Mouse (Mus musculus) heart, adult 2 months (tissue): ENCODE results near the gene Lgals9. TPM values are rescaled to one million over a fixed set of nuclear protein-coding genes. Genes with fewer than 3 reads are reported as not detected.

ENCODE experiments used
- DNase-seq, 2 experiments: peaks; one replicate each; pipeline ENCODE4 v3.0.0; 2021
- H3K27ac ChIP-seq: fragments of 200-600 bp; 2 replicates; pipeline ENCODE4 v1.8.1; 2022
- H3K27me3 ChIP-seq: fragments of 200-500 bp; 2 replicates; pipeline ENCODE4 v1.6.1; 2012; ENCODE audit warnings: mild to moderate bottlenecking, low read length, inconsistent platforms, mixed read lengths; ENCODE audit not compliant: control insufficient read depth, insufficient read depth
- H3K36me3 ChIP-seq: fragments of 200-500 bp; 2 replicates; pipeline ENCODE4 v1.6.1; 2012; ENCODE audit warnings: low read length, inconsistent platforms; ENCODE audit not compliant: control insufficient read depth, insufficient read depth
- H3K4me1 ChIP-seq: fragments of 200-500 bp; 2 replicates; pipeline ENCODE4 v1.6.1; 2011; ENCODE audit warnings: low read length; ENCODE audit not compliant: control insufficient read depth, insufficient read depth
- H3K4me3 ChIP-seq: fragments of 200-600 bp; 2 replicates; pipeline ENCODE4 v1.8.1; 2022
- H3K79me2 ChIP-seq: fragments of 200-500 bp; replicated peaks from 2 replicates; pipeline ENCODE4 v1.6.1; 2012; ENCODE audit warnings: mild to moderate bottlenecking, inconsistent platforms, low read length, moderate library complexity, mixed read lengths; ENCODE audit not compliant: control insufficient read depth, insufficient read depth
- H3K9ac ChIP-seq: fragments of 200-500 bp; 2 replicates; pipeline ENCODE4 v1.6.1; 2012; ENCODE audit warnings: low read depth, mild to moderate bottlenecking, control low read depth, inconsistent platforms, low read length, mixed read lengths
- CTCF ChIP-seq: fragments of 200-600 bp; IDR thresholded peaks from 2 replicates; pipeline ENCODE4 v1.8.1; 2022; ENCODE audit warnings: antibody characterized with exemption, mild to moderate bottlenecking, moderate library complexity
- EP300 ChIP-seq: fragments of 200-500 bp; IDR thresholded peaks from 2 replicates; pipeline ENCODE4 v1.6.1; 2011; ENCODE audit warnings: low read depth, low read length, control low read depth; ENCODE audit not compliant: insufficient read depth
- POLR2A ChIP-seq: fragments of 200-500 bp; IDR thresholded peaks from 2 replicates; pipeline ENCODE4 v1.6.1; 2011; ENCODE audit warnings: mild to moderate bottlenecking, low read depth, low read length, control low read depth; ENCODE audit not compliant: insufficient read depth
- WGBS: fragments of 180-500 bp; shearing (Covaris S2); methylation state at CpG from one replicate; pipeline ENCODE4 v1.1.7; 2018; 5-methylcytosine and 5-hydroxymethylcytosine counted together
- intact Hi-C: fragments of 180-260 bp; cut with DNase I; formaldehyde crosslinking; loops from one replicate; pipeline ENCODE4 v1.15.1; 2025
- polyA plus RNA-seq: library from polyadenylated mRNA; depleted of rRNA; stranded (reverse); fragments of >200 nt; gene quantifications from 2 replicates; pipeline ENCODE4 v1.2.3, GENCODE M21; 2012
- total RNA-seq, 2 experiments: library from RNA; stranded (reverse); gene quantifications; 2 replicates each; pipeline ENCODE4 v1.2.3; 2021

Gene Lgals9
- total and polyA plus RNA-seq, 3 experiments: 20.7 to 49.5 (median 23.1) TPM

DNA sequence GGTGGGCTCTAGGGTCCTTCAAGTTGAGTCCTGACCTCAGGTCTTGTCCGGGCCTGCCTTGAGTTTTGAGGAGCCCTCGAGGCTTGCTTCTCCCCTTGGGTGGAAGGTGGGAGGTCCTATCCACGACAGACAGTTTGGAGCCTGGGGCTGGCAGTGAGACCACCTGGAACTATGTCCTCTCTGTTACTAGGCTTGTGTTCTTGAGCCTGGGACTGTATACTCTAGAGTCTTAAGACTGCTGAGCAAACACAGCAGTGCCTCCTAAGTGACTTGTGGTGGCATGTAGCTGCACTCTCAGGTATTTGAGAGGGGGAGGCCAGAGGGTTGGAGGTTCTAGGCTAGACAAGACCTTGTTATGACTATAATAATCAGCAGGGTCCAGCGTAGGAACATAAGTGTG lies 50.0 kb downstream of the Lgals9 start:
- no peak for TF ChIP-seq POLR2A
- TF ChIP-seq EP300: no peak
- TF ChIP-seq CTCF: no peak

DNA sequence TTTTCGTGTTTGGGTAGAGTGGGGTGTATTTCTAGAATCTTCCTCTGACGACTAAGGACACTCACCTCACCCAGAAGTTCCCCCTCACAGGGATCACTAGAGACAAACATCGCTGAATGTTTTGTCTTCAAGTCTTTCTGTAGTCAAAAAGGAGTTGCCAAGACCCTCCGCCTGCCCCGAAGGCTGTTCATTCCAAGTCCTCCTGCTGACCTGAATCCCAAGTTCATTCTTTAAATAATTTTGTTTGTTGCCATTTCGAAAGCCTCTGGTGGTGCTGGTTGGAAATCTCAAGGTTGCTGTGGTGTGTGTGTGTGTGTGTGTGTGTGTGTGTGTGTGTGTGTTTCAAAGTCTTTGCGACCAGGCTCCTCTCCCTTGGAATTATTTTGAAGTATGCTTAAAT lies 50.4 kb downstream of the Lgals9 start:
- Histone ChIP-seq H3K36me3 (no peaks in the 10 kb centered on the region), H3K27ac (peak overlapping the region; percentile 83), H3K4me3 (no peak overlapping the region), H3K9ac (no peak overlapping the region), H3K27me3 (no peaks in the 10 kb centered on the region), H3K79me2 (no peaks in the 10 kb centered on the region; the same call in 1 of the 2 replicates), H3K4me1 (peaks cover 5% of the 10 kb centered on the region)
- intact Hi-C loops: no loop called here
- TF ChIP-seq POLR2A (no peak), CTCF (no peak), EP300 (no peak)
- DNase-seq: no peak
- 80% methylated on average over 7 of the region's 7 CpGs for WGBS

More for the DNA sequence above, 50.0 kb downstream of the Lgals9 start:
- intact Hi-C loops: no loop called here
- H3K4me3 ChIP-seq: peak overlapping the region; percentile 26; the same call in 1 of the 2 replicates
- peaks cover 3% of the 10 kb centered on the region for H3K4me1 ChIP-seq
- H3K27me3 ChIP-seq: no peaks in the 10 kb centered on the region
- peak overlapping the region; percentile 83 for H3K27ac ChIP-seq
- H3K36me3 ChIP-seq: no peaks in the 10 kb centered on the region
- no peak for DNase-seq
- no peaks in the 10 kb centered on the region; the same call in 1 of the 2 replicates for H3K79me2 ChIP-seq
- WGBS: 66% methylated on average over 4 of the region's 4 CpGs
- no peak overlapping the region for H3K9ac ChIP-seq

DNA sequence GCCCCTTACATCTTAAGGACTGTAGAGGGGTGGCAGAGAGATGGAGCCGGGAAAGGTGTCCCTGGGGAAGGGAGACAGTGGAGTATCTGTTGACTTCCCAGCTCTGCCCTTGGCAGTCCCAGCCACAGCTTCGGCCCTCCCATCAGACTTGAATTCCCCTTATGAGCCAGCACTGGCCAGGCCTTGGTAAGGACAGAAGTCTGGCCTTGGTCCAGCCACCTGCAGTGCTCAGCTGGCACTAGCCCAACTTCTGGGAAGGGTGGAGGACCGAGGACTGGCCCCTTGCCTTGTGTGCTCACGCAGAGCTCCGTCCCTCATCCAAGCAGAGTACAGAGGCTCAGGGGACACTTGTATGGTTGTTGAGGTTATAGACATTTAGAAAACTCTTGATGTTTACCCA lies 55.4 kb downstream of the Lgals9 start:
- Histone ChIP-seq H3K4me3 (no peak overlapping the region), H3K9ac (no peak overlapping the region), H3K4me1 (peaks cover 3% of the 10 kb centered on the region), H3K27ac (peak overlapping the region; percentile 38; the same call in 1 of the 2 replicates), H3K79me2 (no peaks in the 10 kb centered on the region), H3K36me3 (no peaks in the 10 kb centered on the region), H3K27me3 (no peaks in the 10 kb centered on the region)
- 5% methylated on average over 5 of the region's 5 CpGs for WGBS
- peak; percentile 74 for TF ChIP-seq EP300
- TF ChIP-seq CTCF: no peak
- TF ChIP-seq POLR2A: no peak
- peak; percentile 81 to 86 for DNase-seq
- intact Hi-C loops: no loop called here

DNA sequence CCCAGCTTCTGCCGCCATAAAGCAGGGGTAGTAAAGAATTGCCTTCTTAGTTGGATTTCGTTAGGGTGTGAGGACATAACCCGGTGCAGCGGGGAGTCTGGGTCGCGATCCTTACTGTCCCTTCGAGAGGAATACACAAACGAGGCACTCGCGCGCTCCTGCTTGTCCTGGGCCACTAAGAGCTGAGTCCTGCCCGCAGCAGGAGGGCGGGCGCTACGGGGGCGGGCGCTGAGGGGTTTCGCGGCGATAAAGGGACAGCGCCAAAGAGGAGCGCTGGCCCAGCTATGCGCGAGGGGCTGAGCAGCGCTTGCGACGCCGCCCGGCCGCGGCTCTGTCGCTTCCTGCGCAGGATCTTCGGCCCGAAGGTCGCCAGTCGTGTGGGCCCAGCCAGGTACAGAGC lies 59.8 kb downstream of the Lgals9 start:
- peak; percentile 56 to 69 for DNase-seq

DNA sequence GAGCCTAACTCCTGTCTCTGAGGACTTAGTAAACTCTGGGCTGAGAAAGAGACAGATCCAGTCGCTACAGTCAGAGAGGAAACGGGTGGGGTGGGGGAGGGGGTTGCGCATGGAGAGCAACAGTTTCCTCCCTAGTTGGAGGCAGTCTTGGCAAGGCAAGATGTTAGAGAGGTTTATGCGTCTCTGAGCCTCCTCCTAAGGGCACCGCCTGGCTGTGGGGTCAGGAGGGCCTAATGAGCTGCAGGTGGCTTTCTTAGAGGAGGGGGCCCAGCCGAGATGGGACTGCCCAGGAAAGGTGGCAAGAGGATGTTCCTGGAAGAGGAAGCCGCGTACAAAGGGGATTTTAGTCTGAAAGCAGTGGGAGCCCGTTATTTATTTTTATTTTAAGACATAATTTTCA lies 60.6 kb downstream of the Lgals9 start:
- peak overlapping the region; percentile 30; the same call in 1 of the 2 replicates for H3K9ac ChIP-seq
- TF ChIP-seq POLR2A (0 out of 2 replicates have a peak, but pooled peaks have one; percentile 9), EP300 (no peak)
- no peaks in the 10 kb centered on the region for H3K27me3 ChIP-seq
- intact Hi-C loops: no loop called here
- peak overlapping the region; percentile 52; the same call in 1 of the 2 replicates for H3K4me3 ChIP-seq
- peak overlapping the region; percentile 83 for H3K27ac ChIP-seq
- H3K79me2 ChIP-seq: no peaks in the 10 kb centered on the region
- H3K36me3 ChIP-seq: no peaks in the 10 kb centered on the region
- DNase-seq: peak; percentile 13 to 34
- 14% methylated on average over 9 of the region's 9 CpGs for WGBS
- peaks cover 5% of the 10 kb centered on the region for H3K4me1 ChIP-seq

More for the DNA sequence above, 59.8 kb downstream of the Lgals9 start:
- Histone ChIP-seq H3K27ac (peak overlapping the region; percentile 83), H3K27me3 (no peaks in the 10 kb centered on the region), H3K4me1 (peaks cover 8% of the 10 kb centered on the region), H3K36me3 (no peaks in the 10 kb centered on the region), H3K9ac (peak overlapping the region; percentile 60), H3K4me3 (peak overlapping the region; percentile 52), H3K79me2 (no peaks in the 10 kb centered on the region)
- intact Hi-C loops: no loop called here
- TF ChIP-seq EP300 (no peak), POLR2A (peak; percentile 61), CTCF (no peak)
- WGBS: under 1% methylated on average over 37 of the region's 37 CpGs

DNA sequence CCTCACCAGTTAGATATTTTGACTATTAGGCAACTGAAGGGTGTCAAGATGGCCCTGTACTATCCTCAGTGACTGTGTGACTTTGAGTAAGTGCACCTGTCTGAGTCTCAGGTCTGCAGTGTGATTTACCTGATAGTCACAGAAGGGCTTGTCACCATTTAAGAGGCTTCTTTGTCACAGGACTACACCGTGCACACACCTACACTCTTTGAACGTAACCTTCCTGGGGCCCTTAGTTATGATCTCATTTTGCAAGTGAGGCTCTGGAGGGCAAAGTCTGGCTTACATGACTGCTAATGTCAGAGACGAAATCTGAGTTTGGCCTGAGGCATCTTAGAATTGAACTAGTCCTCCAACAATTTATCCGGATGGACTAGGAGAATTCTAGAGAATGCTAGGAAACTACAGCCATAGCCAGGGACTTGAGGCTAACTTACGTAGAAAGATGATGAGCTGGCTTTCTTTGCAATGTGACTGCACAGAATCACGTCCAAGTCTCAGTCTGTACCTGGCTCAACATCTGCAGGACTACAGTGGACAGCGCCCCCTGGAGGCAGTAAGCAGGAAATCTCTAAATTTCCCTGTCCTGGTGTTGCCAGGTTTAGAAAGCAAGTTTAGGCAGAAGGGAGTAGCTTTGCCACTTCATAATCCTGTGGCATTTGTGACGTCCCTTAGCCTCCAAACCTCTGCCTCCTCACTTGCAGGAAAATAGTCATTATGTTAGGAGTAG lies 61.9 kb downstream of the Lgals9 start:
- 39% methylated on average over 8 of the region's 8 CpGs for WGBS
- intact Hi-C loops: loop anchor here (1.0 to 2.0 kb wide), 3 partner anchors 33 to 362 kb away; no protein-coding TSS in a partner anchor
- H3K27ac ChIP-seq: no peak overlapping the region
- no peaks in the 10 kb centered on the region for H3K36me3 ChIP-seq
- no peak overlapping the region for H3K9ac ChIP-seq
- no peaks in the 10 kb centered on the region for H3K27me3 ChIP-seq
- DNase-seq: peak; percentile 36 to 58
- peaks cover 5% of the 10 kb centered on the region for H3K4me1 ChIP-seq
- H3K4me3 ChIP-seq: no peak overlapping the region
- TF ChIP-seq CTCF (peak; percentile 94), POLR2A (no peak), EP300 (peak; percentile 49; the same call in 1 of the 2 replicates)
- no peaks in the 10 kb centered on the region for H3K79me2 ChIP-seq
